Mouse (Mus musculus) testis, adult 2 months (tissue): ENCODE data around the gene Calm1. TPM values are rescaled to one million over a fixed set of nuclear protein-coding genes. Genes with fewer than 3 reads are reported as not detected.
"Not testable (repeated sequence)": the region's sequence is repeated elsewhere in the genome, so short reads cannot be mapped to it uniquely, and the experiment has no call there.

Experiments
- H3K27ac ChIP-seq: fragments of 200-500 bp; 2 replicates; pipeline ENCODE4 v1.5.1; 2012; ENCODE audit warnings: low read depth, low read length; ENCODE audit not compliant: control insufficient read depth, insufficient read depth
- H3K27me3 ChIP-seq: fragments of 200-500 bp; 2 replicates; pipeline ENCODE4 v1.6.1; 2012; ENCODE audit warnings: mild to moderate bottlenecking, low read length, moderate library complexity; ENCODE audit not compliant: control insufficient read depth, insufficient read depth
- H3K36me3 ChIP-seq: fragments of 200-500 bp; 2 replicates; pipeline ENCODE4 v1.6.1; 2012; ENCODE audit warnings: mild to moderate bottlenecking, low read length; ENCODE audit not compliant: control insufficient read depth, insufficient read depth
- H3K4me1 ChIP-seq: fragments of 200-500 bp; 2 replicates; pipeline ENCODE4 v1.6.1; 2012; ENCODE audit warnings: low read length; ENCODE audit not compliant: control insufficient read depth, insufficient read depth
- H3K4me3 ChIP-seq: fragments of 200-500 bp; 2 replicates; pipeline ENCODE4 v1.5.1; 2012; ENCODE audit warnings: low read depth, mild to moderate bottlenecking, low read length, moderate library complexity, mixed read lengths; ENCODE audit not compliant: control insufficient read depth
- CTCF ChIP-seq: fragments of 200-500 bp; IDR thresholded peaks from 2 replicates; pipeline ENCODE4 v1.5.1; 2012; ENCODE audit warnings: low read depth, mild to moderate bottlenecking, inconsistent platforms, low read length, moderate library complexity; ENCODE audit not compliant: control insufficient read depth, insufficient read depth, insufficient replicate concordance
- POLR2A ChIP-seq: fragments of 200-500 bp; IDR thresholded peaks from 2 replicates; pipeline ENCODE4 v1.6.1; 2012; ENCODE audit warnings: low read depth, mild to moderate bottlenecking, inconsistent platforms, low read length, moderate library complexity; ENCODE audit not compliant: control insufficient read depth
- polyA plus RNA-seq: library from polyadenylated mRNA; depleted of rRNA; stranded (reverse); fragments of >200 nt; gene quantifications from 2 replicates; pipeline ENCODE4 v1.2.3, GENCODE M21; 2012

Calm1 gene
- polyA plus RNA-seq, 1 experiment: 331 TPM

DNA sequence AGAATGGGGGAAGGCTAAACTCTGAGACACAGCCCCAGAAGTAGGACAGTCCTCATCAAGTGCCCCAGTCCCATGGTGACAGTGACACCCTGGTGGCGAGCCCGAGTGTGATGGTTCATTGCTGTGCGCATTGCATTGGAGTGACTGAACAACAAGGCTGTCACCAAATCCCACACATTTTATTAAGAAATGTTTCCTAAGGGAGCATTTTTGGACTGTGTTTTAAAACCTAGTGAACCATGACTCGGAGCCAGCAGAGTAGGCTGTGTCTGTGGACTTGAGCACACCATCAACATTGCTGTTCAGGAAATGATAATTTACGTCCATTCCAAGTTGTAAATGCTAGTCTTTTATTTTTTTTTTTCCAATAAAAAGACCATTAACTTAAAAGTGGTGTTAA lies 7.7 kb downstream of the Calm1 start:
- H3K4me3 ChIP-seq: no peak overlapping the region
- no peaks in the 10 kb centered on the region for H3K27me3 ChIP-seq
- H3K4me1 ChIP-seq: no peaks in the 10 kb centered on the region
- TF ChIP-seq CTCF (no peak), POLR2A (no peak)
- H3K36me3 ChIP-seq: peaks cover 8% of the 10 kb centered on the region
- H3K27ac ChIP-seq: no peak overlapping the region

GRCm38 (mm10) chr12:100209701-100210478 lies 10.7 kb downstream of the Calm1 start:
- H3K36me3 ChIP-seq: peaks cover 3% of the 10 kb centered on the region
- no peak overlapping the region for H3K27ac ChIP-seq
- no peaks in the 10 kb centered on the region for H3K4me1 ChIP-seq
- H3K4me3 ChIP-seq: no peak overlapping the region
- no peaks in the 10 kb centered on the region for H3K27me3 ChIP-seq
- TF ChIP-seq POLR2A: no peak
- no peak for TF ChIP-seq CTCF

GRCm38 (mm10) chr12:100210973-100211372 lies 11.7 kb downstream of the Calm1 start:
- Histone ChIP-seq H3K4me1 (no peaks in the 10 kb centered on the region), H3K27me3 (no peaks in the 10 kb centered on the region), H3K36me3 (peaks cover 1% of the 10 kb centered on the region), H3K4me3 (no peak overlapping the region), H3K27ac (peak overlapping the region; percentile 18; the same call in 1 of the 2 replicates)
- TF ChIP-seq CTCF (no peak), POLR2A (no peak)

GRCm38 (mm10) chr12:100211453-100212185 lies 12.4 kb downstream of the Calm1 start:
- Histone ChIP-seq H3K27ac (no peak overlapping the region), H3K36me3 (peaks cover 1% of the 10 kb centered on the region), H3K4me1 (no peaks in the 10 kb centered on the region), H3K27me3 (no peaks in the 10 kb centered on the region), H3K4me3 (no peak overlapping the region)
- TF ChIP-seq CTCF: no peak
- TF ChIP-seq POLR2A: no peak

- Histone ChIP-seq H3K4me1 (no peaks in the 10 kb centered on the region), H3K27me3 (no peaks in the 10 kb centered on the region), H3K36me3 (no peaks in the 10 kb centered on the region), H3K27ac (no peak overlapping the region), H3K4me3 (no peak overlapping the region)
- no peak for TF ChIP-seq CTCF
- TF ChIP-seq POLR2A: no peak
Measured at GRCm38 (mm10) chr12:100212397-100212796, 13.2 kb downstream of the Calm1 start.

GRCm38 (mm10) chr12:100213162-100213561 lies 13.9 kb downstream of the Calm1 start:
- H3K27ac ChIP-seq: no peak overlapping the region
- H3K4me3 ChIP-seq: no peak overlapping the region
- TF ChIP-seq CTCF: no peak
- no peaks in the 10 kb centered on the region for H3K4me1 ChIP-seq
- no peaks in the 10 kb centered on the region for H3K36me3 ChIP-seq
- no peaks in the 10 kb centered on the region for H3K27me3 ChIP-seq

GRCm38 (mm10) chr12:100214156-100214555 lies 14.9 kb downstream of the Calm1 start:
- H3K4me3 ChIP-seq: no peak overlapping the region
- no peaks in the 10 kb centered on the region for H3K4me1 ChIP-seq
- no peak for TF ChIP-seq CTCF
- no peaks in the 10 kb centered on the region for H3K27me3 ChIP-seq
- H3K27ac ChIP-seq: no peak overlapping the region
- no peaks in the 10 kb centered on the region for H3K36me3 ChIP-seq

GRCm38 (mm10) chr12:100214738-100215137 lies 15.5 kb downstream of the Calm1 start:
- TF ChIP-seq CTCF (no peak), POLR2A (no peak)
- Histone ChIP-seq H3K27ac (no peak overlapping the region), H3K36me3 (no peaks in the 10 kb centered on the region), H3K4me1 (no peaks in the 10 kb centered on the region), H3K27me3 (no peaks in the 10 kb centered on the region), H3K4me3 (no peak overlapping the region)

GRCm38 (mm10) chr12:100217087-100217486 lies 17.9 kb downstream of the Calm1 start:
- not testable (repeated sequence) for H3K36me3 ChIP-seq, H3K27me3 ChIP-seq, H3K4me1 ChIP-seq, H3K4me3 ChIP-seq, H3K27ac ChIP-seq
